Mouse (Mus musculus): ENCODE results near the gene Macrod1. TPM values are rescaled to one million over a fixed set of nuclear protein-coding genes. Genes with fewer than 3 reads are reported as not detected.

The Macrod1 gene
- polyA plus RNA-seq, 1 experiment from 2014 or later = 16.0 TPM

- ATAC-seq (peak; percentile 98), DNase-seq (ENCODE audit: low spot score) (peak; percentile 98)
- Histone ChIP-seq H3K4me1 (ENCODE audit: insufficient read depth, low read depth, low read length) (no peaks in the 10 kb centered on the region), H3K9me3 (ENCODE audit: low read length) (no peaks in the 10 kb centered on the region), H3K9ac (replicated peaks; ENCODE audit: low read depth) (peak within 1 kb of the TSS; percentile 62), H3K4me3 (ENCODE audit: low read depth, low read length) (peak within 1 kb of the TSS; percentile 87), H3K27ac (ENCODE audit: low read length) (peak within 1 kb of the TSS; percentile 94), H3K36me3 (ENCODE audit: insufficient read depth, low read length) (0 out of 2 replicates have a peak, but pooled peaks cover 4% of the 10 kb centered on the region), H3K4me2 (replicated peaks; ENCODE audit: low read depth, low read length) (peak within 1 kb of the TSS; percentile 85), H3K27me3 (replicated peaks; ENCODE audit: insufficient read depth, low read length) (no peaks in the 10 kb centered on the region)
- TF ChIP-seq CTCF (IDR thresholded peaks at IDR 0.05) (no peak), EP300 (IDR thresholded peaks at IDR 0.05) (no peak)
- WGBS = 1% methylated on average over 63 of the region's 79 CpGs
Measured at GRCm38 (mm10) chr19:7205753-7206736, 149.4 kb downstream of the Macrod1 start, which contains the start of gene Otub1. TSS of gene Otub1 (minus strand) at chr19:7206316.

GRCm38 (mm10) chr19:7209907-7210646, 153.5 kb downstream of the Macrod1 start:
- ATAC-seq (no peak), DNase-seq (ENCODE audit: low spot score) (no peak)
- Histone ChIP-seq H3K9ac (replicated peaks; ENCODE audit: low read depth) (no peak overlapping the region), H3K4me3 (ENCODE audit: low read depth, low read length) (no peak overlapping the region), H3K9me3 (ENCODE audit: low read length) (no peaks in the 10 kb centered on the region), H3K27me3 (replicated peaks; ENCODE audit: insufficient read depth, low read length) (no peaks in the 10 kb centered on the region), H3K36me3 (ENCODE audit: insufficient read depth, low read length) (peaks cover 3% of the 10 kb centered on the region), H3K4me2 (replicated peaks; ENCODE audit: low read depth, low read length) (no peak overlapping the region), H3K4me1 (ENCODE audit: insufficient read depth, low read depth, low read length) (peaks cover 6% of the 10 kb centered on the region; the same call in 1 of the 2 replicates), H3K27ac (ENCODE audit: low read length) (no peak overlapping the region)
- WGBS = 79% methylated on average over 7 of the region's 7 CpGs
- TF ChIP-seq EP300 (IDR thresholded peaks at IDR 0.05) = no peak
- TF ChIP-seq CTCF (IDR thresholded peaks at IDR 0.05) = no peak; the same call in 1 of the 2 replicates

GRCm38 (mm10) chr19:7212216-7212615, 155.6 kb downstream of the Macrod1 start:
- peaks cover 3% of the 10 kb centered on the region for H3K36me3 ChIP-seq (ENCODE audit: insufficient read depth, low read length)
- no peaks in the 10 kb centered on the region for H3K9me3 ChIP-seq (ENCODE audit: low read length)
- TF ChIP-seq EP300 (IDR thresholded peaks at IDR 0.05) (no peak), CTCF (IDR thresholded peaks at IDR 0.05) (no peak)
- peaks cover 14% of the 10 kb centered on the region; the same call in 1 of the 2 replicates for H3K4me1 ChIP-seq (ENCODE audit: insufficient read depth, low read depth, low read length)
- H3K27me3 ChIP-seq (replicated peaks; ENCODE audit: insufficient read depth, low read length) = no peaks in the 10 kb centered on the region
- DNase-seq (ENCODE audit: low spot score) = no peak
- no peak for ATAC-seq
- WGBS = 82% methylated on average over 1 of the region's 1 CpGs
- H3K9ac ChIP-seq (replicated peaks; ENCODE audit: low read depth) = no peak overlapping the region
- H3K4me2 ChIP-seq (replicated peaks; ENCODE audit: low read depth, low read length) = no peak overlapping the region
- H3K27ac ChIP-seq (ENCODE audit: low read length) = no peak overlapping the region
- H3K4me3 ChIP-seq (ENCODE audit: low read depth, low read length) = no peak overlapping the region

GRCm38 (mm10) chr19:7213010-7213409, 156.4 kb downstream of the Macrod1 start:
- no peak for TF ChIP-seq EP300 (IDR thresholded peaks at IDR 0.05)
- no peak for TF ChIP-seq CTCF (IDR thresholded peaks at IDR 0.05)
- no peak overlapping the region for H3K4me2 ChIP-seq (replicated peaks; ENCODE audit: low read depth, low read length)

GRCm38 (mm10) chr19:7214484-7214883, 157.9 kb downstream of the Macrod1 start:
- peaks cover 3% of the 10 kb centered on the region for H3K36me3 ChIP-seq (ENCODE audit: insufficient read depth, low read length)
- H3K4me3 ChIP-seq (ENCODE audit: low read depth, low read length) = no peak overlapping the region
- TF ChIP-seq EP300 (IDR thresholded peaks at IDR 0.05) (0 out of 2 replicates have a peak, but pooled peaks have one; percentile 53), CTCF (IDR thresholded peaks at IDR 0.05) (no peak)
- peak; percentile 88 for DNase-seq (ENCODE audit: low spot score)
- no peaks in the 10 kb centered on the region for H3K9me3 ChIP-seq (ENCODE audit: low read length)
- H3K4me1 ChIP-seq (ENCODE audit: insufficient read depth, low read depth, low read length) = peaks cover 17% of the 10 kb centered on the region; the same call in 1 of the 2 replicates
- ATAC-seq = peak; percentile 47
- H3K27me3 ChIP-seq (replicated peaks; ENCODE audit: insufficient read depth, low read length) = no peaks in the 10 kb centered on the region
- 39% methylated on average over 5 of the region's 5 CpGs for WGBS
- H3K4me2 ChIP-seq (replicated peaks; ENCODE audit: low read depth, low read length) = no peak overlapping the region
- 0 out of 2 replicates have a peak overlapping the region, but pooled peaks have one; percentile 38 for H3K27ac ChIP-seq (ENCODE audit: low read length)
- H3K9ac ChIP-seq (replicated peaks; ENCODE audit: low read depth) = no peak overlapping the region

More at GRCm38 (mm10) chr19:7213010-7213409, 156.4 kb downstream of the Macrod1 start:
- Histone ChIP-seq H3K9me3 (ENCODE audit: low read length) (no peaks in the 10 kb centered on the region), H3K4me3 (ENCODE audit: low read depth, low read length) (no peak overlapping the region), H3K27ac (ENCODE audit: low read length) (no peak overlapping the region), H3K4me1 (ENCODE audit: insufficient read depth, low read depth, low read length) (peaks cover 17% of the 10 kb centered on the region; the same call in 1 of the 2 replicates), H3K9ac (replicated peaks; ENCODE audit: low read depth) (no peak overlapping the region), H3K27me3 (replicated peaks; ENCODE audit: insufficient read depth, low read length) (no peaks in the 10 kb centered on the region), H3K36me3 (ENCODE audit: insufficient read depth, low read length) (peaks cover 3% of the 10 kb centered on the region)
- DNase-seq (ENCODE audit: low spot score) (peak; percentile 33), ATAC-seq (no peak)
- 78% methylated on average over 3 of the region's 3 CpGs for WGBS

Measured in lung, postnatal 0 days (tissue).